Mouse (Mus musculus) layer of hippocampus, adult 18-20 months (tissue): ENCODE results near the gene Tor1b. TPM values are rescaled to one million over a fixed set of nuclear protein-coding genes. Genes with fewer than 3 reads are reported as not detected.
"Not testable (repeated sequence)": the region's sequence is repeated elsewhere in the genome, so short reads cannot be mapped to it uniquely, and the experiment has no call there.

Experiments used
- DNase-seq, 2 experiments: peaks; one replicate each; pipeline ENCODE4 v3.0.0; 2022; ENCODE audit warnings: low spot score in 2 of 2
- total RNA-seq, 2 experiments: library from RNA; stranded (reverse); gene quantifications; 2 replicates each; pipeline ENCODE4 v1.2.3; 2021

Tor1b gene
- total RNA-seq, 2 experiments from 2014 or later: 32.3 to 38.3 TPM

DNA sequence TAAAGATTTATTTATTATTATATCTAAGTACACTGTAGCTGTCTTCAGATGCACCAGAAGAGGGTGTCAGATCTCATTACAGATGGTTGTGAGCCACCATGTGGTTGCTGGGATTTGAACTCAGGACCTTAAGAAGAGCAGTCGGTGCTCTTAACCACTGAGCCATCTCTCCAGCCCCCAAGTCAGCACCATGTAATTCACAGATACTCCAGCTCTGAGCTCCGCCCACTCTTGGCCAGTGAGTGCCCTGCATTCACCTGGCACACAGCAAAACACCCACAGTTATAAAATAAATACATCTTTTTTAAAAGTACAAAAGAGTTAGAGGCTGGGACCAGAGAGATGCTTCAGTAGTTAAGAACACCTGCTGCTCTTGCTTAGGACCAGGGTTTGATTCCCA, 21.9 kb upstream of the Tor1b start:
- DNase-seq: not testable (repeated sequence)

DNA sequence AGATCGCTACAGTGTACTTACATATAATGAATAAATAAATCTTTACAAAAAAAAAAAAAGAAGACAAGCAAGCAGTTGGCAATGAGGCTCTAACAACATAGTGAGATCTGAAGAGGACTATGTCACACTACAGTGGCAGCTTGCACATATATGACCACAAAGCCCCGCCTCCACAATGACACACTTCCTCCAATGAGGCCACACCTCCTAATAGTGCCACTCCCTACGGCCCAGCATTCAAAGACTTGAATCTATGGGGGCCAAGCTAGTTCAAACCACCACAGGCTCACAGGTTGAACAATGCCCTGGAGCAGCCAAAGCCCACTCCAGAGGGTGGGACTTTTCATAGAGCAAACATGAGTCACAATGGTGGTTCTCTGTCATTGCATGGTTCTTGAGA, 20.8 kb upstream of the Tor1b start:
- DNase-seq: no peak

DNA sequence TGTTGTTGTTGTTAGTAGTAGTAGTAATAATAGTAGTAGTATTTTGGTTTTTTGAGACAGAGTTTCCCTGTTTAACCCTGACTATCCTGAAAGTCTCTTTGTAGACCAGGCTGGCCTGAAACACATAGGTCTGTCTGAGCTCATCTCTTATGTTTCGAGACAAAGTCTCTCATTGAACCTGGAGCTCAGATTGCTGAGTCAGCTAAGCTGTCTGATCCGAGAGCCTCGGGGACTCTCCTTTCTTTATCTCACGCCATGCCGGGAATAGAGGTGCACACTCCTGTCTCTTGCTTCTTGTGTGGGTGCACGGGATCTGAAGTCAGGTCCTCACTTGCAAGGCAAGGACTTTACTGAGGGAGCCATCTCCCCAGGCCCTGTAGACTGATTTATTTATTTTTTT, 19.7 kb upstream of the Tor1b start:
- no peak for DNase-seq

DNA sequence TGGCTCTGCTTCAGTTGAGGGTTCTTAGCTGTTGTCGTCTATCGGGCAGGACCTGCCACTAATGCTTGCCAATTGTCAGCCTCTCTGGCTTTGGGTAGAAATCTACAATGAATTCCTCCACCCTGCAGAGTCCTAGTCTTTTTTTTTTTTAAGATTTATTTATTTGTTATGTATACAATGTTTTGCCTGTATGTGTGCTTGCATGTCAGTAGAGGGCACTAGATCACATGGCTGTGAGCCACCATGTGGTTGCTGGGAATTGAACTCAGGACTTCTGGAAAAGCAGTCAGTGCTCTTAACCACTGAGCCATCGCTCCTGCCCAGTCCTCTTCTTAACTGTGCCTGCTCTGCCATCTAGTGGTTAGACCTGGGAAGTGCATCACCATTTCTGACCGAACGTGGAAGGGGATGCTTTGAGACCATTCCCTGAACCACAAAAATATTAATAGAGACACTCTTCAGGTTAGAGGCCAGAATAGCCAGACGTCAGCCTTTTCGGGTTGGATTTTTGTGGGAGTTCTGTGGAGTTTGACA, 18.8 kb upstream of the Tor1b start:
- peak; percentile 63 to 85 for DNase-seq

DNA sequence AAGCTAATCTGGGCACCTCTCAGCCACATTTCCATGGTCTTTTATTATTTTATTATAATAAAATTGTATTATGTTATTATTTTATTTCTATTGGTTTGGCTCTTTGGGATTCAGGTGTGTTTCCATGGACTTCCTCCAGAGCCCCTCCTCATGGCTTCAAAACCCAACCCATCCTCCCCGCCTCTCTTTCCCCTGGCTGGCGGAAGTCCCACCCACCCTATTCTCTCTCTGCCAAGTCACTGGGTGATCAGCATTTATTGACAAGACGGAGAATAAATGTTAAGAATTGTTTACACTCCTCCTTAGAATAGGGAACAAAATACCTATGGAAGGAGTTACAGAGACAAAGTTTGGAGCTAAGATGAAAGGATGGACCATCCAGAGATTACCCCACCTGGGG, 16.0 kb upstream of the Tor1b start:
- no peak for DNase-seq

DNA sequence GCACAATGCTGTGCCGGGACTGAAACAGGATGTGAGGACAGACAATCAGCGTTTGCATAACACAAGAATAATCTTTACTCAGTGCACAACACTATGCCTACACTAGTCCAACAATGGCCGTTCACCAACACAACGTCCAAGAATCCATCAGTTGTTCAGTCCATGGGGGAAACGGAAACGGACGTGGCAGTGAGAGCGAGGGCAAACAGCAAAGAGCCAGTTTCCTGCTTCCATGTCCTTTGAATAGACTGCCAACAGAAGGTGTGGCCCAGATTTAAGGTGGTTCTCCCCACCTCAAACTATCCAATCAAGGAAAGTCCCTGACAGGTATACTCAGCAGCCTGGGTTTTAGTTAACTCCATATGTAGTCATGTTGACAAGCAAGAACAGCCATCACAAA, 15.0 kb upstream of the Tor1b start:
- no peak for DNase-seq

DNA sequence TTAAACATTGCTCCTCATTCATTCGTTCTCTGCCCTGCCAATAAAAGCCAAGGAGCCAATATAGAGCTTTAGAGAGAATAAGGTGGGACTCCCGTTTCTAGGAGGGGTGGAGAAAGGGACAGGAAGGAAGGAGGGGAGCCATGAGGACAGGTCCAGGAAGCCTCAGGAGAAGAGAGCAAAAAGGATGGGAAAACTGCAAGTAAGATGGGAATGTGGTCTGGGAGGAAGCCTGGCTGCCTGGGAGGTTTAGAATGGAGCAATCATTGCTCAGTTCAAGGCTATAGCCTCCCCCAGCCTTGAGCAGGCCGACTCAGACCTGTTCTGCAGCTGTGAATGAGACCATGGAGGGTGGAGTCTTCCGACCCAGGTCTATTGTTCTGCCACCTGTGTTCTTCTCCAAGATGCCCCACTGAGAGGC, 14.2 kb upstream of the Tor1b start:
- DNase-seq: no peak

DNA sequence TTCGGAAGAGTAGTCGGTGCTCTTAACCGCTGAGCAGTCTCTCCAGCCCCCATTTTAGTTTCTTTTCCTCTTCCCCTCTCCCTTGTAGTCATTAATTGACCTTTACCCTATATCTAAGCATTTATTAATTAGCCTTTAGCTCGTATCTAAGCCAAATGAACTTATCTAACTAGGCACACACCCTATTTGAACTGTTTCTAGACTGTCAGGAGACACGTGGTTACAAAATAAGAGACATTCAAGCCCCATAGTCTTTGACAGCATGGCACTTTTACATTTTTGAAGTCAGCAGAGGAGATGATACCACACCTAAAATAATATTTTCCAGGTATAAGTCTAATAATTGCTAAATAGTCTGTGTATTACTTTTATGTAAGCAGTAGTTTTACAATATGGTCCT, 11.2 kb upstream of the Tor1b start:
- no peak for DNase-seq

DNA sequence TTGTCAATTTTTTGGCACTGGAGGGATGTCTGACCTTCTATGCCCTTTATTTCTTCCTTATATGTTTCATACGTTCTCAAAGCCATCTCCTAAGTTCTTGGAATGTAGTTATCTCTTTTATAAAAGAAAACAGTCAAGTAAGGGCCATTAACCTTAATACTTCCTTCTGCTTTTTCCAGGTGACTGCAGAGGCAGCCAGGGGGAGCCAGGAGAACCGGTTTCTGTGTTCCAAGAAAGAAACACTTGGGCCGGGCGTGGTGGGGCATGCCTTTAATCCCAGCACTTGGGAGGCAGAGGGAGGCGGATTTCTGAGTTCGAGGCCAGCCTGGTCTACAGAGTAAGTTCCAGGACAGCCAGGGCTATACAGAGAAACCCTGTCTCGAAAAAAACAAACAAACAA, 10.6 kb upstream of the Tor1b start:
- not testable (repeated sequence) for DNase-seq

DNA sequence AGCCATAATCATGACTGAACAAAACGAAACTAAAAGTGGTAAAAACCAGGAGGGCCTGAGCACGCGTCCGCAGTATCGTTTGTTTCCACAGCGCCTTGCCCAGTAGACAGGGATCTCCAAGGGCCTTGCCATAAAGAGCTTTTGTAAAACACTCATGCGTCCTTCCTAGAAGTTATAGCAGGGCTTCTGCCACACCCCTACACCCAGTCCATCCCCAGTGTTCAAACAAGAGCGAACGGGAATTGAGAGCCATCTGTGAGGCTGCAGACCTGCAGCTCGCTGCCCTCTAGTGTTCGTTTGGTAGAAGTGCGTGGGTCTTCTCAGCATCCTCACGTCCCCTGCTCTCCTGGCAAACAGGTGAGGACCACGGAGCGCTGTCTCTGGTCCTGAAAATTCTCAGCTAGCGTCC, 10.2 kb upstream of the Tor1b start:
- peak in 1 of 2 experiments; percentile 72 for DNase-seq

DNA sequence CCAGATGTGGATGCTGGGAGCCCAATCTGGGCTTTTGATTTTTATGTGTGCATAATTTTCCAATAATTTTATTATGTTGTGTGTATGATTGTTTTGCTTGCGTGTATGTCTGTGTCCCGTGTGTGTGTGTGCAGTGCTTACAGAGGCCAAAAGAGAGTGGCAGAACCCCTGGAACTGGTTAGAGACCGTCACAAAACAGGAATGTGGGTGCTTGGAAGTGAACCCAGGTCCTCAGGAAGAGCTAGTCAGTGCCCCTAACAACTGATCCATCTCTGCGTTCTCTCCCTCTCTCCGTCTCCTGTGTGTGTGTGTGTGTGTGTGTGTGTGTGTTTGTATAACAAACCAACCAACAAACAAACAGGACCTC, 319 bp upstream of the Tor1b start:
- DNase-seq: no peak

DNA sequence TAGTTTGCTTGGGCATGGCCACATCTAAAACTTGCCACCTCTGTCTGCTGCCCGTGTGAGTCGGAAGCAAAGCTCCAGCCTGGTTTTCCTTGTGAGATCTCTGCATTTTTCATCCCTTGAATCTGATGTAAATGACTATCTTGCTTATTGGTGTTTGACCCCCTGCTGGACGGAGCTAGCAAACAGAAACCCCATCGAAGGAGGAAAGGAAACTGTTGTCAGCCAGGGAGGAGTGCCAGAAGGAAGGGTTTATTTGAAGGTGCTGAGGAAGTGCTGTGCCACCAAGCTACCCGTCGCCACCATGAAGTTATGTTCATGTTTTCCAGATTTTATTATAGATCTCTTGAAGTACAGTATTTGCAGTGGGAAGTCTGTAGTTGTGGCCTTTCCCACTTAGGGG, 2.0 kb downstream of the Tor1b start:
- no peak for DNase-seq

DNA sequence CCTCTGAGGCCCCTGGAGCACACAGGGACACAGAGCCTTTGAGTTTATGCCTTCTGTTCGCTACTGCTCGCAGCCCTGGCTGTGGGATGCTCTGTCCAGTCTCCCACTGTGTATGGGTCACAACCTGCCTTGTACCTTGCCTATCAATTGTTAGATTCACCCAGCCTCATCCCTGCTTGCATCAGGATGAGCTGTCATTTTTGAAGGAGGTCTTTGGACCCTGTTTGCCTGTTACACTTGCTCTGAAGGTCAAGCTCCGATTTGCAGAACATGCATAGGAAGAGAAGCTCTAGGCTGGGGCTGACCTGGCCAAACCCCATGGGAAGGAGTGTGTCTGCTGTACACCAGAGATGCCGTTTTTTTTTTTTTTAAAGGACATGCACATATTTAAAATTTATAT, 4.8 kb downstream of the Tor1b start:
- DNase-seq: no peak

DNA sequence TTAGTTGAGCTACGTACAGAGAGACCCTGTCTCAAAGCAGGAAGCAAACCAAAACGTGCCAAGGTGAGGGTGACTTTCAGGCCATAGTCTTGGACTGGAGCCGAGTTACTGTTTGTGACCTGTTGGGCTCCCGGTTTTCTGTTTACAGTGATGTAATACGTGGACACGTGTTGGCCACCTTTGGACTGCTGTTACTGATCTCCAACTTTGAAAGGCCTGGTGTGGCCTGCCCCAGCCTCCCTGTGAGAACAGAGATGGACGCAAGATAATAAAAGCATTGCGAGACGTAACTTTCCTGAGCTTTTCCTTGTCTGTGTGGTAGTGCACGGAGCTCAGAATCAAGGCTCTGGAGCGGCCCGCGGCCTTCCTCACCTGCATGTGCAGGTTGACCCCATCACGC, 6.0 kb downstream of the Tor1b start:
- DNase-seq: no peak

DNA sequence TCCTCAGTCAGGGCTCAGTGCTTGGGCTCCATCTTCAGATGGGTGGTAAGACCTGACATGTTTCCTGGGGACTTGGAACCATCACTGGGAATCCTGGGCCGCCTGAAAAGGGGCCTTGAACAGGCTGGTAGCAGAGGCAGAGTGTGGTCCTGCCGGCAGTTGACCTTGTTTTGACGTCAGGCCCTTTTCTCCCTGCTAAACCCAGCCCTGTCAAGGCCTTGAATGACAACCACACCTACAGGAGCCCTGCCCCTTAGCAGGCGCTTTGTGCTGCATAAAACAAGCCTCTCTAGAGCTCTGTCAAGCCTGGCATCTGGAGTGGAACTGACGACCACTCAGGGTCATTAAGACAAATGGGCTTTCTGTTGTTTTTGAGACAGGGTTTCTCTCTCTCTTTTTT, 7.1 kb downstream of the Tor1b start:
- no peak for DNase-seq

DNA sequence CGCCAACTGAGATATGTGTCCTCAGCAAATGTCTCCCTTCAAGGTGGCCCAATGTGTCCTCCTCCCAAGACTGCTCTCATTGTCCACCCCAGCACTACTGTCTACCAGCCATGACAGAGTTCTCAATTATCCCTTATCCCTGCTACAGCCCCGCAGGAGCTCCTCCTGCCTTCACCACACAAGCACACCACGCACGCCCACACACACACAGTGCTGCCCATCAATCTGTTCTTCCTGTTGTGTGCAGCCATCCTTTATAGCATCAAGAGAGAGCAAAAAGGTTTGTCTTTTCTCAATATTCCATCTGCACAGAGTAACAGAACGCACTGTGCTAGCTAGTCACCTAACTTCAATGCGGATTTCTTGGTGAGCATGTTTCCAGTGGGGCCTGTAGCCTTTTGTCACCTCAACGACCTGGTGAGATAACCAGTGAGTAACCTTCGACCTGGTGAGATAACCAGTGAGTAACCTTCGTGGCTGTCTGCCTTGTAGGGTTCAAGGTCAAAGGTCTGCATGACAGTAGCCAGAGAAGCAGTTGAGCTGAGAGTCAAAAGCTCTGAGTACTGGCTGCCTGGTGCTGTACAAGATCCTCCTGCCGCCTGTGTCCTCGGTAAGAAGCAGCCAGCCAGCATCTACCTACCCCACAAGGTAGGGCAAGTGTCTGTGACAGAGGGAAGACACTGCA, 10.0 kb downstream of the Tor1b start:
- peak in 1 of 2 experiments; percentile 67 for DNase-seq

DNA sequence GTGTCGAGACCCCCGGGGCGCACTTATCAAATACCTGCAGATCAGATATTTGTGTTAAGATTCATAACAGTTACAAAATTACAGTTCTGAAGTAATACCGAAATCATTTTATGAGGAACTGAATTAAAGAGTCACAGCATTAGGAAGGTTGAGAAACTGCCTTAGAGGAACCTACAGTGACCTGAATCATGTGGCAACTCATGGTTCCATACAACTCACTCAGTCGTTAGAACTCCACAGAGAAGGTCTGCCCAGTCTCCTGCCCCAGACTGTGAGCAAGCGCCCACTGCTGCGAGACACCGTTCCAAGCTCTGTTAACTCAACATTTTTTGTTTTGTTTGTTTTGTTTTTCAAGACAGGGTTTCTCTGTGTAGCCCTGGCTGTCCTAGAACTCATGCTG, 12.9 kb downstream of the Tor1b start:
- no peak for DNase-seq

DNA sequence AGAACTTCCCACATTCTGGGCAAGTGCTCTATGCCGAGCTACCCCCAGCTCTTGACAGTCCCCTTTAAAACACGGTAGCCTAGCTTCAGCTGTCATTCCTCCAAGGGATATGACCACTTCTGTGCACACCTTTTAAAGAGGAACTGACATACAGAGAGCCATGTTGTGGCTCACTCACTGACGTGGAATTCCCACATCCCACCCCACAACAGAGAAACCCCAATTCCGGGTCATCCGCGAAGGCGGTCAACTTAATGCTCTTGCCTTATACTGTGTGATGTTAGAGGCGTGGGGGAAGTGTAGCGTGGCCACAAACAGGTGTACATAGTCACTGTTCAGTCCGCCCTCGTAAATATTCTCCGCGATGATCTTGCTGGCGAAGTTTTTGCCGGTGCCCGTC, 14.1 kb downstream of the Tor1b start:
- DNase-seq: no peak

DNA sequence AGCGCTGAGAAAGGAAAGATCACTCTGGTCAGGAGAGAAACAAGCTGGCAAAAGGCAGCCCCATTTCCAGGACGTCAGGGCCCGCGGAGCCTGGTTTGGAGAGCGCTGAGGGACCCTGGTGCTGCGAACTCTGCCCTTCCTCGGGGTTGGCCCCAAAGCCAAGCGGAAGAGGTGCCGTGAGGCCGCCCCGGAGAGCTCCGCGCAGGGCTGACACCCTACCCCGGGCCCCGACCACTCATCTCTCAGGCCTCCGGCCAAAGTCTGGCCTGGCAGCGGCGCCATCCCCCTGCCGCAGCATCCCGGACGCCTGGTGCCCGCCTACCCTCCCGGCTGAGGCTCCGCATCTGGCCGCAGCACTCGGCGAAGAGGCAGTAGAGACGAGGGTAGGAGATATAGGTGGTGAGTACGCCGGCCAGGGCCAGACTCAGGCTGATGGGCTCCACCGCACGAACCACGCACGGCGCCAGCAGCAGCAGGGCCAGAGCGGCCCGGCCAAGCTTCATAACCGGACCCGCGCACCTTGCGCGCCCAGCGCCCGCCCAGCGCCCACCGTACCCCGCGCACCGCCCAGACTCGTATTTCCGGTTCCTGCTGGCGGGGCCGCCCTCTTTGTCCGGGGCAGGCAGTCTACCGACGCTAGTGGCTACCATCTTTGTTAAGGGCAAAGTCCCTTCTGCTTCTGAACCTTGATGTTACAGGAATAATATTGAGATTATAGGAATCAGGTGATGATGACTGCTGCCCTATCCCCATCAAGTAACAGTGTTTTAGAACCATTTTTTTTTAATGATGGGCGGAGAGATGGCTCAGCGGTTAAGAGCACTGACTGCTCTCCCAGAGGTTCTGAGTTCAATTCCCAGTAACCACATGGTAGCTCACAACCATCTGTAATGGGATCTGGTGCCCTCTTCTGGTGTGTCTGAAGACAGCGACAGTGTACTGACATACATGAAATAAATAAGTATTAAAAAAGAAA, 14.9 kb downstream of the Tor1b start, which contains the start of gene Tor1a:
Gene Tor1a (minus strand): TSS at position 582 of the 976 bp plus-strand sequence.
- peak; percentile 89 to 93 for DNase-seq

DNA sequence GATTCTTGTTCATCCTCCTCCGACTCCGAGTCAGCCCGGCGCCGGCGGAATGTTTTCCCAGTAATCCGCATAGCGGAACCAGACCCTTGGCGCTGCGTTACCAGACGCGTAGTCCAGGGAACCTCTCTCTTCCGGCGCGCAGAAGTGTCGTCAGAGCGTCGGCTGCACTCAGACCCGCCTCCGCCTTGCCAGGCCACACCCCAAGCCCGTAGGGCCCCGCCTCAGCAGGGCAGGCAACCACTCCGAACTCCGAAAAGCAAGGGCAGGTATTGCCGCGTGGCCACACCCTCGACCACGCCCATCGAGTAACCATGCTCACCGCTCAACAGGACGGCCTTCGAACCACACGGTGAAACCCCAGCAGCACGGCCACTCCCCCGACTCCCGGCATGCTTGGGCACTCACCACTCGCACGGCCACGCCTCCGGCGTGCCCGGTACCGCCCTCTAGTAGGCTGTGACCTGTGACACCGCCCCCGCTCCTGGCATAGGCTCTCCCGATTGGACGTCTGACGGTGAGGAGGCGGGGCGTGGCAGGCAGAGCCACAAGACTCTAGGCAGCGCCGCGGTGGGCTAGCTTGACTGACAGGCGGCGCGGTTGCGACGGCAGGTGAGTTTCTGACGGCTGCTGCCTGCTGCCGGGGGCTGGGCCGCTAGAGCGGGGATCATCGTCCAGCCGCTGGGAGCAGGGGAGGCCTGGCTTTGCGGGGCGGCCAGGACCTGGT, 29.2 kb downstream of the Tor1b start, which contains the start of the genes BC005624 and Usp20:
Gene BC005624 (minus strand): TSS at position 412 of the 724 bp plus-strand sequence.
Gene Usp20 (plus strand): TSS at position 490 of the 724 bp plus-strand sequence.
- peak; percentile 99 to 100 for DNase-seq

DNA sequence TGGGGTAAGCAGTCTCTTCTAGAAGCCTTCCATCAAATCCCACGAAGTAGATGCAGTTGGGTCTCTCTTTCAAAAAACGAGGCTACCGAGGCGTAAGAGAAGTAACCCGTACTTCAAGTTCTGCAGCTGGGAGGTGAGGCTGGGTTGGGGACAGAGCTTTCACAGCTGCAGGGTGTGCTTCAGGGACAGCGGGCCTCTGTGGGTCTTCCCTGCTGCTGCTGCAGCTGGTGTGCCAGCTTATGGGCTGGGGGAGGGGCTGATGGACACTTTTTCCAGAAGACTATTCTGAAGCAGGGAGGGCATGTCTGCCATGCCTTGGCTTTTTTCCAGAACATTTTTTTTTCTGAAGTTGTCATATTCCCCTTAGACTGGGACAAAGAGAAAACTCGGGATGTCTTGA, 30.3 kb downstream of the Tor1b start:
- no peak for DNase-seq
